Mouse (Mus musculus) hindbrain, embryonic 16.5 days (tissue): ENCODE data around the gene Clec16a. TPM values are rescaled to one million over a fixed set of nuclear protein-coding genes. Genes with fewer than 3 reads are reported as not detected.

ENCODE experiments used
- ATAC-seq: fragments of 200-750 bp; cut with Nextera tagmentation; 2 replicates; pipeline ENCODE4 v1.8.0; 2017; ENCODE audit warnings: moderate TSS enrichment, moderate library complexity
- H3K27ac ChIP-seq: fragments of 300-500 bp; sonication (generic); 2 replicates; pipeline ENCODE4 v1.5.1; 2014; ENCODE audit warnings: low read depth, mild to moderate bottlenecking, control low read depth, low read length, moderate library complexity
- H3K27me3 ChIP-seq: fragments of 300-500 bp; sonication (generic); replicated peaks from 2 replicates; pipeline ENCODE4 v1.6.1; 2014; ENCODE audit warnings: low read length; ENCODE audit not compliant: control insufficient read depth, insufficient read depth
- H3K36me3 ChIP-seq: fragments of 300-500 bp; sonication (generic); 2 replicates; pipeline ENCODE4 v1.6.1; 2014; ENCODE audit warnings: mild to moderate bottlenecking, low read length, moderate library complexity, mixed read lengths; ENCODE audit not compliant: control insufficient read depth, insufficient read depth
- H3K4me1 ChIP-seq: fragments of 300-500 bp; sonication (generic); 2 replicates; pipeline ENCODE4 v1.6.1; 2014; ENCODE audit warnings: low read depth, low read length; ENCODE audit not compliant: control insufficient read depth, insufficient read depth
- H3K4me2 ChIP-seq: fragments of 300-500 bp; sonication (generic); 2 replicates; pipeline ENCODE4 v1.6.1; 2014; ENCODE audit warnings: mild to moderate bottlenecking, low read length, control low read depth, moderate library complexity
- H3K4me3 ChIP-seq: fragments of 300-500 bp; sonication (generic); 2 replicates; pipeline ENCODE4 v1.5.1; 2014; ENCODE audit warnings: mild to moderate bottlenecking, low read length, control low read depth, moderate library complexity
- H3K9ac ChIP-seq: fragments of 300-500 bp; sonication (generic); 2 replicates; pipeline ENCODE4 v1.6.1; 2014; ENCODE audit warnings: low read depth, mild to moderate bottlenecking, control low read depth, low read length, moderate library complexity
- H3K9me3 ChIP-seq: fragments of 300-500 bp; sonication (generic); 2 replicates; pipeline ENCODE4 v1.6.1; 2014; ENCODE audit warnings: mild to moderate bottlenecking, low read length, moderate library complexity; ENCODE audit not compliant: control insufficient read depth
- WGBS: fragments of 180-500 bp; shearing (Covaris S2); extraction: QIAGEN DNeasy Blood & Tissue Kit; methylation state at CpG from one replicate; pipeline ENCODE4 v1.1.7; 2014; 5-methylcytosine and 5-hydroxymethylcytosine counted together
- polyA plus RNA-seq: library from polyadenylated mRNA; unstranded; fragments of >200 nt; fragmentation: Nextera tagmentation; extraction: Ambion mirVana; gene quantifications from 2 replicates; pipeline ENCODE4 v1.2.1, GENCODE M21; 2015

Gene Clec16a
- polyA plus RNA-seq, 1 experiment from 2014 or later = 60.7 TPM

- no peaks in the 10 kb centered on the region for H3K9me3 ChIP-seq
- no peak overlapping the region for H3K27ac ChIP-seq
- H3K4me1 ChIP-seq = no peaks in the 10 kb centered on the region; the same call in 1 of the 2 replicates
- ATAC-seq = no peak
- no peak overlapping the region for H3K4me3 ChIP-seq
- H3K36me3 ChIP-seq = no peaks in the 10 kb centered on the region
- H3K9ac ChIP-seq = no peak overlapping the region
- WGBS = 68% methylated on average over 6 of the region's 6 CpGs
- H3K27me3 ChIP-seq = no peaks in the 10 kb centered on the region
- H3K4me2 ChIP-seq = no peak overlapping the region
Measured at GRCm38 (mm10) chr16:10756168-10756567, 211.0 kb downstream of the Clec16a start.

DNA sequence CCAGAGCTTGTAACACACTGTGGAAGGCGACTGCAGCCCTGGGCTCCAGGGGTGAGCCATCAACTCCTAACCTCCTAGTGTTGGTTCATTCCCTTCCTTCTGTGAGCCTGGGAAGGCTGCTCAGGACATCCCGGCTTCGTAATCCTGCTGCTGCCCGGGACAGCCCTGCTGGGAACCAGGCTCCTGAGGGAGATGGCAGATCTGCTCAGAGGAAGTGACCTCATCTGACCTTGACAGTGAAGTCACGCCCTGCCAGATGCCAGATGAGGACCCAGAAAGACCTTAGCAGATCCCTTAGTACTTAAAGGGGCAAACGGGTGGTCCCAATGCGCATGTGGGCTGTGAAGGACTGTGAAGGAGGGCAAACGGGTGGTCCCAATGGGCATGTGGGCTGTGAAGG lies 216.0 kb downstream of the Clec16a start:
- H3K9ac ChIP-seq = no peak overlapping the region
- H3K9me3 ChIP-seq = no peaks in the 10 kb centered on the region
- H3K4me3 ChIP-seq = no peak overlapping the region
- H3K36me3 ChIP-seq = no peaks in the 10 kb centered on the region
- WGBS = 73% methylated on average over 8 of the region's 8 CpGs
- no peaks in the 10 kb centered on the region; the same call in 1 of the 2 replicates for H3K4me1 ChIP-seq
- H3K27ac ChIP-seq = no peak overlapping the region
- no peaks in the 10 kb centered on the region for H3K27me3 ChIP-seq
- ATAC-seq = no peak
- H3K4me2 ChIP-seq = no peak overlapping the region

- 65% methylated on average over 5 of the region's 5 CpGs for WGBS
- no peak overlapping the region for H3K9ac ChIP-seq
- no peaks in the 10 kb centered on the region for H3K36me3 ChIP-seq
- no peak overlapping the region for H3K4me3 ChIP-seq
- no peak overlapping the region for H3K27ac ChIP-seq
- H3K27me3 ChIP-seq = no peaks in the 10 kb centered on the region
- no peak for ATAC-seq
- H3K9me3 ChIP-seq = no peaks in the 10 kb centered on the region
- no peaks in the 10 kb centered on the region; the same call in 1 of the 2 replicates for H3K4me1 ChIP-seq
- no peak overlapping the region for H3K4me2 ChIP-seq
Measured at GRCm38 (mm10) chr16:10762569-10763180, 217.5 kb downstream of the Clec16a start.

- Histone ChIP-seq H3K4me1 (no peaks in the 10 kb centered on the region; the same call in 1 of the 2 replicates), H3K4me2 (no peak overlapping the region), H3K27me3 (no peaks in the 10 kb centered on the region), H3K27ac (no peak overlapping the region), H3K36me3 (no peaks in the 10 kb centered on the region), H3K4me3 (no peak overlapping the region), H3K9me3 (no peaks in the 10 kb centered on the region), H3K9ac (no peak overlapping the region)
- WGBS = 66% methylated on average over 6 of the region's 6 CpGs
- no peak for ATAC-seq
Measured at GRCm38 (mm10) chr16:10763540-10764264, 218.6 kb downstream of the Clec16a start.

GRCm38 (mm10) chr16:10764323-10764722 lies 219.2 kb downstream of the Clec16a start:
- Histone ChIP-seq H3K36me3 (no peaks in the 10 kb centered on the region), H3K4me2 (no peak overlapping the region), H3K27me3 (no peaks in the 10 kb centered on the region), H3K9me3 (no peaks in the 10 kb centered on the region), H3K4me3 (no peak overlapping the region), H3K9ac (no peak overlapping the region), H3K27ac (no peak overlapping the region), H3K4me1 (no peaks in the 10 kb centered on the region; the same call in 1 of the 2 replicates)
- WGBS = 57% methylated on average over 2 of the region's 2 CpGs
- no peak for ATAC-seq

GRCm38 (mm10) chr16:10767158-10767557 lies 222.0 kb downstream of the Clec16a start:
- Histone ChIP-seq H3K4me1 (no peaks in the 10 kb centered on the region), H3K36me3 (no peaks in the 10 kb centered on the region), H3K4me2 (no peak overlapping the region), H3K27ac (no peak overlapping the region), H3K4me3 (no peak overlapping the region), H3K9me3 (no peaks in the 10 kb centered on the region), H3K9ac (no peak overlapping the region), H3K27me3 (no peaks in the 10 kb centered on the region)
- WGBS = 48% methylated on average over 4 of the region's 4 CpGs
- ATAC-seq = no peak

- H3K36me3 ChIP-seq = no peaks in the 10 kb centered on the region
- H3K4me2 ChIP-seq = no peak overlapping the region
- ATAC-seq = no peak
- H3K9ac ChIP-seq = no peak overlapping the region
- H3K27ac ChIP-seq = no peak overlapping the region
- H3K9me3 ChIP-seq = no peaks in the 10 kb centered on the region
- no peak overlapping the region for H3K4me3 ChIP-seq
- H3K4me1 ChIP-seq = no peaks in the 10 kb centered on the region
- 66% methylated on average over 9 of the region's 9 CpGs for WGBS
- no peaks in the 10 kb centered on the region for H3K27me3 ChIP-seq
Measured at GRCm38 (mm10) chr16:10768821-10769220, 223.7 kb downstream of the Clec16a start.

- ATAC-seq = no peak
- Histone ChIP-seq H3K4me2 (no peak overlapping the region), H3K4me1 (no peaks in the 10 kb centered on the region), H3K36me3 (no peaks in the 10 kb centered on the region), H3K4me3 (no peak overlapping the region), H3K27ac (no peak overlapping the region), H3K9ac (no peak overlapping the region), H3K9me3 (no peaks in the 10 kb centered on the region), H3K27me3 (no peaks in the 10 kb centered on the region)
- WGBS = 33% methylated on average over 2 of the region's 2 CpGs
Measured at GRCm38 (mm10) chr16:10769661-10770060, 224.5 kb downstream of the Clec16a start.

DNA sequence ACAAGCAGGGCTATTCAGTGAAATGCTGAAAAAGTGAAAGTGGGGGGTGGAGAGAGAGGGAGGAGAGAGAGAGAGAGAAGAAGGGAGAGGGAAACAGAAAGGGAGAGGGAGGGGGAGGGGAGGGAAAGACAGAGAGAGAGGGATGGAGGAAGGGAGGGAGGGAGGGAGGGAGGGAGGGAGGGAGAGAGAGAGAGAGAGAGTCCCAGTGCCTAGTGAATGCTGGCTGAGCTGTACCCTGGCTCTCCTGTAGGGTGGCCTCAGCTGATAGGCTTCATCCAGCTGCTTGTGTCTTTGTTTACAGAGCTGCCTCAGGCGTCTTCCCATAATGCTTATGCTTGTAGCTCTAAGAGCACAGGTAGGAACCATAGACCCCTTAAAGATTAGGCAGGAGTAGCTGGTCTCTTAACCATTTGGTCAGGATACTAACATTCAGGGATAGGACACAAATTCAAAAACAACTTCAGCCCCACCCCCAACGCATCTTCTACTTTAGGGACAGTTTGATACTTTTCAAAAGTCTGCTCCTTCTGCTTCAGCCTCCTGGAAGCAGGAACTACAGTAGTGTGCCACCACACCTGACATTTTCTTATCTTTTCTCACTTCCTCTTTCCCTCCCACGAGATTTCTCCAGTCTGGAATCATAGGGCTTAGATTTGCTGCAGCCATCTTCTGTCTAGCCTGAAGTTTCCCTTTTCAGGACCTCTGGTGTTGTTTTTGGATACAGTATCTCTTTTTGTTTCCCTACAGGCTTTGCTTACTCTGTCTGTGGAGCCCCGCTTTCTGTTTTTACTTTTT lies 225.6 kb downstream of the Clec16a start:
- H3K36me3 ChIP-seq = no peaks in the 10 kb centered on the region
- ATAC-seq = no peak
- H3K9ac ChIP-seq = no peak overlapping the region
- no peaks in the 10 kb centered on the region for H3K27me3 ChIP-seq
- H3K4me2 ChIP-seq = no peak overlapping the region
- H3K4me3 ChIP-seq = no peak overlapping the region
- no peak overlapping the region for H3K27ac ChIP-seq
- no peaks in the 10 kb centered on the region for H3K4me1 ChIP-seq
- H3K9me3 ChIP-seq = no peaks in the 10 kb centered on the region
- 63% methylated on average over 4 of the region's 4 CpGs for WGBS
